7 mouse cellular contexts compared by ENCODE assay signal in the genomic region with DNA sequence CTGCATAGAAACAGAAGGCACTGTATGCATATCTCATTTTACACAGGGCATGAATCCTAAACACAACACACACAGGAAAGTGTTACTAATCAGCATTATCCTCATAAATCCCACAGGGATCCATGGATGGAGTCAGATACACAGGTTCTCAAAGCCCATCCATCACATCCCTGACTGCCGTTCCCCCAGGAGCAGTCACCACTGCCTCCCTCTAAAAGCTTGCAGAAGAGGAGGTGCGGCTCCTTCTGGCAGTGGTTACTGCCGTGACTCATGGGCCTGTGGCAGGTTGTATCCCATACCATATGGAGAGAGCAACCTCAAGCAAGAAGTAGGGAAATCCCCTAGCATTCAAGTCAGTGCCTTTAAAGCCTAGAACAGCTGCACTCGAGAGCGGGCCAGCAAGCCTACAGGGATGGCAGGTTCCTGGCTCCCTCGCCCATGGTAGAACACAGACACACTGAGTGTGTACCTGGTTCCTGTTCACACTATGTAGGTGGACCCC. TPM values are rescaled to one million over a fixed set of nuclear protein-coding genes. Genes with fewer than 3 reads are reported as not detected.
A peak's percentile ranks its signal among the peaks of the same experiment; 100 is the strongest.
DNase-seq lines count a peak whose midpoint lies in the region; ATAC-seq and TF ChIP-seq lines count a peak whose summit lies in the region.

No protein-coding gene starts in this region.

- WGBS in embryonic facial prominence, embryonic 11.5 days = 54% methylated on average over 6 of the region's 6 CpGs
- 30% methylated on average over 6 of the region's 6 CpGs for whole genome bisulfite sequencing in limb, embryonic 14.5 days

- peak; percentile 44 to 45 for DNase-seq in right cerebral cortex, adult 2 months (ENCODE audit: low spot score in 2 of 2)
- DNase-seq in right cerebral cortex, postnatal 4 days = no peak
- DNase-seq in embryonic facial prominence, embryonic 11.5 days (ENCODE audit: low spot score) = peak; percentile 27
- DNase-seq in limb, embryonic 14.5 days (ENCODE audit: low spot score) = peak; percentile 11
- peak; percentile 77 for DNase-seq in telencephalon, adult 2 months (ENCODE audit: low read depth, low spot score)
- DNase-seq in lung, postnatal 4 days = no peak
- no peak for DNase-seq in layer of hippocampus, postnatal 10 days (ENCODE audit: low spot score in 2 of 2)

- no peak overlapping the region for H3K4me2 ChIP-seq in embryonic facial prominence, embryonic 11.5 days (ENCODE audit: low read depth, low read length)
- no peak overlapping the region for H3K4me2 ChIP-seq in limb, embryonic 14.5 days (replicated peaks; ENCODE audit: low read depth, low read length, severe bottlenecking)

- no peak for TF ChIP-seq POLR2A in limb, embryonic 14.5 days (IDR thresholded peaks at IDR 0.05; ENCODE audit: borderline replicate concordance, extremely low read depth, insufficient read depth, insufficient read length)

- H3K36me3 ChIP-seq in embryonic facial prominence, embryonic 11.5 days (replicated peaks; ENCODE audit: control insufficient read depth, insufficient read depth, low read depth, low read length) = no peaks in the 10 kb centered on the region
- no peaks in the 10 kb centered on the region for H3K36me3 ChIP-seq in limb, embryonic 14.5 days (ENCODE audit: control insufficient read depth, insufficient read depth, low read length)

- no peak overlapping the region for H3K9ac ChIP-seq in embryonic facial prominence, embryonic 11.5 days (replicated peaks; ENCODE audit: low read length)
- no peak overlapping the region for H3K9ac ChIP-seq in limb, embryonic 14.5 days (ENCODE audit: low read depth, low read length, severe bottlenecking)

- no peaks in the 10 kb centered on the region; the same call in 1 of the 2 replicates for H3K4me1 ChIP-seq in embryonic facial prominence, embryonic 11.5 days (ENCODE audit: control insufficient read depth, insufficient read depth, low read length)
- H3K4me1 ChIP-seq in limb, embryonic 14.5 days (ENCODE audit: control insufficient read depth, insufficient read depth, low read length) = no peaks in the 10 kb centered on the region

- no peaks in the 10 kb centered on the region for H3K9me3 ChIP-seq in embryonic facial prominence, embryonic 11.5 days (replicated peaks; ENCODE audit: control insufficient read depth, low read length)
- no peaks in the 10 kb centered on the region for H3K9me3 ChIP-seq in limb, embryonic 14.5 days (ENCODE audit: control insufficient read depth, low read length)

- no peaks in the 10 kb centered on the region for H3K27me3 ChIP-seq in embryonic facial prominence, embryonic 11.5 days (ENCODE audit: control insufficient read depth, insufficient read depth, low read length)
- H3K27me3 ChIP-seq in limb, embryonic 14.5 days (ENCODE audit: control insufficient read depth, insufficient read depth, low read length) = no peaks in the 10 kb centered on the region

- no peak overlapping the region for H3K4me3 ChIP-seq in embryonic facial prominence, embryonic 11.5 days (ENCODE audit: low read depth, low read length)
- H3K4me3 ChIP-seq in limb, embryonic 14.5 days (replicated peaks; ENCODE audit: low read length) = no peak overlapping the region

- H3K27ac ChIP-seq in embryonic facial prominence, embryonic 11.5 days (replicated peaks; ENCODE audit: low read depth, low read length) = no peak overlapping the region
- H3K27ac ChIP-seq in limb, embryonic 14.5 days (replicated peaks; ENCODE audit: low read depth, low read length) = no peak overlapping the region

- peak; percentile 47; the same call in 1 of the 2 replicates for ATAC-seq in embryonic facial prominence, embryonic 11.5 days (replicated peaks; ENCODE audit: insufficient number of reproducible peaks, low FRiP score, low TSS enrichment, low read depth)
- ATAC-seq in limb, embryonic 14.5 days (ENCODE audit: low FRiP score, low read depth) = peak; percentile 30

RNA-seq across cellular contexts. Expression of a gene that starts 45.8 kb away (rescaled TPM):
- 59.4 and 65.4 TPM in 2 replicates for polyA plus RNA-seq in embryonic facial prominence, embryonic 11.5 days (2014; fragmentation: Nextera tagmentation; extraction: Ambion mirVana)
- 10.7 and 12.2 TPM in 2 replicates for polyA plus RNA-seq in limb, embryonic 14.5 days (2012; rRNA removed)
- polyA plus RNA-seq in limb, embryonic 14.5 days (2014; fragmentation: Nextera tagmentation; extraction: Ambion mirVana) = 23.9 and 24.0 TPM in 2 replicates
- total RNA-seq in layer of hippocampus, postnatal 10 days (2021) = 10 to 100 TPM; 68.3 to 73.3 TPM

Comparison
In these comparisons a context has a peak if more than half of its experiments do, and no peak if none do; other contexts are left out.
1. DNase-seq: peak in right cerebral cortex, adult 2 months (2 of 2), embryonic facial prominence, embryonic 11.5 days (single experiment), limb, embryonic 14.5 days (single experiment) and telencephalon, adult 2 months (single experiment); none in right cerebral cortex, postnatal 4 days (single experiment), lung, postnatal 4 days (0 of 2) and layer of hippocampus, postnatal 10 days (0 of 2).